Mouse (Mus musculus) thymus, adult 2 months (tissue): ENCODE data around the gene Tec.

Experiments
- CTCF ChIP-seq: fragments of 200-500 bp; IDR thresholded peaks from 2 replicates; pipeline ENCODE4 v1.5.1; 2012; ENCODE audit warnings: mild to moderate bottlenecking, control low read depth, low read length, moderate library complexity, borderline replicate concordance; ENCODE audit not compliant: control insufficient read depth, poor library complexity, insufficient read depth; ENCODE audit errors: extremely low read depth
- POLR2A ChIP-seq: fragments of 200-500 bp; IDR thresholded peaks from 2 replicates; pipeline ENCODE4 v1.6.1; 2012; ENCODE audit warnings: mild to moderate bottlenecking, low read length, control low read depth, moderate library complexity; ENCODE audit not compliant: control insufficient read depth, poor library complexity, insufficient read depth; ENCODE audit errors: extremely low read depth

DNA sequence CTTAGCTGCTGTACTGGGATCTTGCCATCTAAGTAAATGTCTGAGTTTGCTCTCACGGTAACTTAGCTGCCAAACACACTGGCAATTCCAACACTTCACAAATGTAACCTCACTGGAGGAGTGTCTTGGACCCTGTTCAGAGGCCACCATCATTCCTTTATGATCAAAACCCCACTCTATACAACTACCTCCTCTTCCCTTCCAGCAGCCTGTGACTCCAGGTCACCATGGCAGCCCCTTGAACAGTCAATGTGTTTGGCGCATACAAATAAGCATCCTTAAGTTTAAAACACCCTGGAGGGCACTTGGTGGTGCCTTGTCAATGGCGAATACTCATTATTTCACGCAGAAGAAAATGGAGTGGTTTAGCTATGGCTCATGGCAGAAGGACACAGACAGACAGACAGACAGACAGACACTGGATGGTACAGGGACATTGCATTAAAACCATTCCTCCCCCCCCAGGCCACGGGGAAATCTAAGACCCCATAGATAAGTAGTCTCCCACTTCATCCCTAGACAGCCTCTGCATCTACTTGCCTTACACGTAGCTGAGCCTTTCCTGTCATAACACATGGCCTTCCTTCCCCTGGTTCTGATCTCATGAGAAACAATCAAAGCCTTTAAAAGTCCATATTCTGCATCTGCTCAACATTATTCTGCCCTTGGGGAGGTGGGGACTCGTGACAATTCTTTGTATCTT is 117.1 kb downstream of the Tec start:
- TF ChIP-seq POLR2A (no peak), CTCF (no peak)
